Comparison of ENCODE assay signal across 9 mouse cellular contexts in the genomic region with DNA sequence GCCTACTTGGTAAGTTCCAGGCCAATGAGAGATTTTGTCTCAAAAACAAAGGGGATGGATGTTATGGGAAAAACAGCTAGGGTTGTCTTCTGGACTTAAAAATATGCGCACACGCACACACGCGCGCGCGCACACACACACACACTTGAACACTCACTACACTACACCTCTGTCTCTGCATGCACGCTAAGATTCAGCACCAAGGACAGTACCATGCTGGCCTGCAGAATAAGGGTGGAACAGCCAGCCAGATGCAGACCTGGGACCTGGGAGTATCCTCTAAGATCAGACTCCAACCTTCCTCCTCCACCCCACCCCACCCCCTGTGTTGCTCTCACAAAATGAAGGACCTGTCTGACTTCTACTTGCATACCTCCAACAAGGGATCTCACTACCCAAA.
A peak's percentile ranks its signal among the peaks of the same experiment; 100 is the strongest.
DNase-seq lines count a peak whose midpoint lies in the region; ATAC-seq and TF ChIP-seq lines count a peak whose summit lies in the region.
"Had no signal": no experiment of that assay in that cellular context is flagged by ENCODE, and none has a peak within 500 bp of the region (broad histone marks: within the 10 kb centered on the region; RNA-seq: fewer than 3 reads in every experiment).

No protein-coding gene starts in this region.

- no peak overlapping the region for H3K27ac ChIP-seq in thymus, adult 2 months (ENCODE audit: control insufficient read depth, insufficient read depth, low read length)

- peak; percentile 37 for DNase-seq in gastrocnemius, postnatal 14 days
- DNase-seq in gastrocnemius, adult 18-20 months (ENCODE audit: low spot score) = no peak
- peak; percentile 11 for DNase-seq in thymus, adult 2 months
- no peak for DNase-seq in thymus, adult 18-20 months
- DNase-seq in kidney, postnatal 14 days = peak; percentile 56
- peak; percentile 4 for DNase-seq in thymus, postnatal 25 days
- no peak for DNase-seq in MN1 (ENCODE audit: low spot score)

- H3K4me3 ChIP-seq in thymus, adult 2 months (ENCODE audit: control insufficient read depth, insufficient read depth, low read length) = no peak overlapping the region

- H3K27me3 ChIP-seq in thymus, adult 2 months (ENCODE audit: control insufficient read depth, insufficient read depth, low read length) = no peaks in the 10 kb centered on the region
- H3K27me3 ChIP-seq: Patski had no signal

- no peak for ATAC-seq in activated CD4-positive, CD25-positive, alpha-beta regulatory T cell, adult 4 months
- ATAC-seq: Patski had no signal

- H3K36me3 ChIP-seq in thymus, adult 2 months (ENCODE audit: control insufficient read depth, insufficient read depth, low read length) = no peaks in the 10 kb centered on the region

- intact Hi-C loops in gastrocnemius, postnatal 14 days (cut with DNase I; ENCODE audit: low total_unique reads) = no loop called here

- no peak for TF ChIP-seq CTCF in thymus, adult 2 months (IDR thresholded peaks at IDR 0.05; ENCODE audit: borderline replicate concordance, control insufficient read depth, extremely low read depth, insufficient read depth, low read length, poor library complexity)

- no peak for TF ChIP-seq POLR2A in thymus, adult 2 months (IDR thresholded peaks at IDR 0.05; ENCODE audit: control insufficient read depth, extremely low read depth, insufficient read depth, low read length, poor library complexity)

- H3K4me1 ChIP-seq in thymus, adult 2 months (replicated peaks; ENCODE audit: control insufficient read depth, insufficient read depth, low read length) = no peaks in the 10 kb centered on the region

- 75% methylated on average over 8 of the region's 8 CpGs for WGBS in thymus, adult 2 months

Comparison
In these comparisons a context has a peak if more than half of its experiments do, and no peak if none do; other contexts are left out.
1. DNase-seq: peak in gastrocnemius, postnatal 14 days (single experiment), thymus, adult 2 months (single experiment), kidney, postnatal 14 days (single experiment) and thymus, postnatal 25 days (single experiment); none in gastrocnemius, adult 18-20 months (single experiment), thymus, adult 18-20 months (0 of 2) and MN1 (single experiment).